Mouse (Mus musculus): ENCODE measurements around the gene Arhgap18.
"Not testable (repeated sequence)": the region's sequence is repeated elsewhere in the genome, so short reads cannot be mapped to it uniquely, and the experiment has no call there.

Gene Arhgap18

DNA sequence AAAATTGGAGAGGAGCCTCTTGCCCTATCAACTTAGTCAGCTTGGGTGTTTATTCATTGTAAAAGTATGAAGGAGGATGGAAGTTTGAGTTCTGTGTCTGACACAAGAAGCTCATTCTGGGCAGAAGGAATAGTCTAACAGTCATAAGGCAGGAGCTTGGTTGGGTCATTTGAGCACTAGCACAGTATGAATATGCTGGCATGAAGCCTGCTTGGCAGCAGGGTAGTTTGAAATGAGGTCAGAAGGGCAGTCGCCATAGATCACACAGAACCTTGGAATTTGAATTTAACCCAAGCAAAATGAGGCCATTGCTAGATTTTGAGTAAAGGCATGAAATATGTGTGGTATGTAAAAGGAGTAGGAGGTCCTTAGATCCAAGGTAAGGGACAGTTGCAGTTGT is 139.9 kb downstream of the Arhgap18 start:
- no peak for DNase-seq (ENCODE audit: low read depth in 1 of 2, low spot score in 2 of 2)

DNA sequence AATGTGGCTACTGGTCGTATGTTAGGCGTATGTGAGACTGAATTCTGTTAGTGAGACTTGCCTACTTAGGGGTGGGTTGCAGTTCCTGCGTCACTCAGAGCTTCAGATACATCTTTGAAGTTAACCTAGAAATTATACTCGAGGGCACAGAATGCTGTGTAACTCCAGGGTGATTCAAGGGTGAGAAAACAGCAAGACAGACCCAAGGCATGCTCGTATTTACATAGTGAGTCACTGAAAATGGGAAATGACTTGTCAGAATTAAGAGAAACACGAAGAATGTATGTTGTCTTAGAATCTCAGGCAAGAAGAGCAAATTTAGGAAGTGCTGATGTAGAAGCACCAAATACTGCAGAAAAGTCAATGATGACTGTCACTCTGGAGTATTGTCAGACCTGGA is 142.5 kb downstream of the Arhgap18 start:
- DNase-seq (ENCODE audit: low read depth in 1 of 2, low spot score in 2 of 2), result no peak

DNA sequence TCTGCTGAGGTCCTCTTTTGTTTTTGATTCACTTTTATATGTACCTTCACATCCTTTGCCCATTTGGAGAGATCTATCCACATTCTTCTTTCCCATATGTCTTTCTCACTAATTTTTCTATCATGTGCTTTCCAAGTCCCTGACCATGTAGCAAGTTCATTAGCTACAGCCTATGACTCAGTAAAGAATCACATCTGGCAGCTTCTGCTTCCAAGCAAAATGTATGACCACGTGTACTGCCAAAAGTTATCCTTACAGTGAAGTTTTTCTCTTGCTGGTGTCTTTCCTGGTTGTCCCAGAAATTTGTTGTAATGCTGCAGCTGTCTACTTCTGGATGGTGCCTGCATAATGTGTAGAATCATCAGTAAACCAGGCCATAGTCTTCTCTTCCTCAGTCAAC is 147.2 kb downstream of the Arhgap18 start:
- no peak for DNase-seq (ENCODE audit: low read depth in 1 of 2, low spot score in 2 of 2)

DNA sequence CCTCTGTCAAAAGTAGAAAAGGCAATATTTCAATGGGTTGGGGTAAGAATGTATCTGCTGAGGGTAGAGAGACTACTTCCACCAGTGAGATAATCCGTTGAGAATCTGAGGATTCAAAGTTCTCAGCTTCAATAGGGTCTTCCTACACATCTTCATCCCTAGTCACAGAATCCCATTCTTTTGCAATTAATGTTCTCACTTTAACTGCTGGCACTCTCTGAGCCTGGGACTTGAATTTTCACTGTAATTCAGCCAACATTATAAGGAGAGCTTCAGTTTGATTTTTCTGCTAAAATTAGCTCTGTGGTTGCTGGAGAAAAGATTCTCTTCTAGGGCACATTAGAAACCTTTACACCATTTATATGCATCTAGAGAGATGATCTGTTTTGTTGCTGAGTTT is 150.6 kb downstream of the Arhgap18 start:
- DNase-seq (ENCODE audit: low read depth in 1 of 2, low spot score in 2 of 2), result no peak

DNA sequence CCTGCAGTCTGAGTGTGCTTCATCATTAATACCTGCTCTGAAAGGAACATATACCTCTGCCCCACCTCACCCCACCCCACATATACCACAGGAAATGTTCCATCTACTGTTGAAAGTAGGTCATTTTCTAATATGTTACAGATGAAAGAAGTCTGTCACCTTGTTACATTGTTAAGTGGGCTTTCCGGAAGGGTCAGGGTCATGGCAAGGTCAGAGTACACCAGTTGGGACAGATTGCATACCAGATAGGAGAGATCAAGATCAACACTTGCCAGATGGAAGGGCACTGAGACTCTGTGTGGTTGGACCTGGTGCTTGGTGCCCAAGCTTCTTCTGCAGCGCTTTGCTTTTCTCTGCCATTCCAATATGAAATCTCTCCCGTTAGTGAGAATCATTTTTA is 158.0 kb downstream of the Arhgap18 start:
- no peak for DNase-seq (ENCODE audit: low read depth in 1 of 2, low spot score in 2 of 2)

DNA sequence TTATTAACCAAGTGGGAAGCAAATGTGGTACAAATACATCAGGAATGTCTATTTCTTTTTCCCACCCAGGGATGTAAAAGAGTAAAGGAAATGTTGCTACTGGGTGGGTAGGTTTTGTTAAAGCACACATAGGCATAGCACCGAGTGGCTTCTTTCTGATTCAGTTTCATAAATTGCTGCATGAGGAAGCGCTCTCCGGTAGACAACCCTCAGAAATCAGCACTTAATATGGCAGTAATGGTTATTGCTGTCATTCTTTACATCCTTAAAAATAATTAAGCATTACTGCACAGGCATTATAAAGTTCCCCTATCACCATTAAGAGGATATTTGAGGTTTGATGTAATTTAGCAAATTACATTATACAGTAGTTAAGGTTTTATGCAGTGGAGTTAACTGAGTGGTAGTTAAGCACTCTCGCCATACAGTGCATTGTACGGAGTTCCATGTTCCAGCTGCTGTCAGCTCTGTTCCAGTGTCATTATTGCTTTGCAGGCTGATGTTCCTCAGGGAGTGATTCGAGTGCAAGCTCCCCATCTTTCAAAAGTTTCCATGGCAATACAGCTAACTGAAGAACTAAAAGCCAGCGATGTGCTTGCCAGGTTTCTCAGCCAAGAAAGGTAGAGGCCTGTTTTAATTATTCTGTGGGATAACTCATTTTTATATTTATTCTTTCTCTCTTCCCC is 159.0 kb downstream of the Arhgap18 start:
- DNase-seq (ENCODE audit: low read depth in 1 of 2, low spot score in 2 of 2), result no peak

DNA sequence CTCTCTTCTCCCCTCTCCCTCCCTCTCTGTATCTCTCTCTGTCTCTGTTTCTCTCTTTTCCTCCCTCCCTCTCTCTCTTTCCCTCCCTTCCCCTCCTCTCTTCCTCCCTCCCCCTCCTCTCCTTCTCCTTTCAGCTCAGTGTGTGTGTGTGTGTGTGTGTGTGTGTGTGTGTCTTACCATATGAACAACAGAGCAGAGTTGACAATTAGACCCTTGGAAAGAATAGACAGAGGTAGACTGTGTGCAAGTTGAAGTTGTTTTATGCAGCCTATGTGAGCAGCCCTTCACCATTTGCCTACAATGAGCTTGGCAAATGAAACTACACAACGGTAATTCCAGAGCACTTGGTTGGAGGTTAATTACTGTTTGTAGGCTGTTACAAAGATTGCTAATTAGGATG is 159.6 kb downstream of the Arhgap18 start:
- DNase-seq (ENCODE audit: low read depth in 1 of 2, low spot score in 2 of 2), result no peak

DNA sequence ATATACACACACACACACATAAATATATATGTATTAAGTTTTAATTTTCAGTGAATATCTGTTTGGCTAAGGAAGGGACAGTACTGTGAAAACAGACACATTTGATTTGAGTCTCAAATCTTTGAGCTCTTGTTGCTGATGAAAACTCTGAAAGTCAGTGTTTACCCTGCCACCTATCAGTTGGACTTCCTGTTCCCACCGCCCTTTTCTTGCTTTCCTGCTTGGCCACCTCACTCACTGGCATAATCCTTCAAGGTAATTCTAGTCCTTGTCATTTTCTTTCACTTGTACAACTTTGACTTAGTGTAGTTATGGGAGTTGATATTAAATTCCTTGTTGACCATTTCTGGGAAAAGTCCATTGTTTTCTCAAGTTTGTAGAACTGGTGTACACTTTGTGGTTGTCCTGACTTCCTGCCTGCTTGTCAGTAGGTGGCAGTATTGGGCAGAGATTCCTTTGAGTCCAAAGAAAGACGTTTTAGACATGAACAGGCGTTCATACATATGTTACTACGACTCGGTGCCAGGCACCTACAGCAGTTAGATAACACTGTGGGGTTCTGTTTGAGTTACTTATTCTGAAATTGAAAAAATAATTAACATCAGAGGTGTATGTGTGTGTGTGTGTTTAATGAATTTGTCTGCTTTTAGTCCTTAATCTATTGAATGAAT is 166.2 kb downstream of the Arhgap18 start:
- no peak for DNase-seq (ENCODE audit: low read depth in 1 of 2, low spot score in 2 of 2)

DNA sequence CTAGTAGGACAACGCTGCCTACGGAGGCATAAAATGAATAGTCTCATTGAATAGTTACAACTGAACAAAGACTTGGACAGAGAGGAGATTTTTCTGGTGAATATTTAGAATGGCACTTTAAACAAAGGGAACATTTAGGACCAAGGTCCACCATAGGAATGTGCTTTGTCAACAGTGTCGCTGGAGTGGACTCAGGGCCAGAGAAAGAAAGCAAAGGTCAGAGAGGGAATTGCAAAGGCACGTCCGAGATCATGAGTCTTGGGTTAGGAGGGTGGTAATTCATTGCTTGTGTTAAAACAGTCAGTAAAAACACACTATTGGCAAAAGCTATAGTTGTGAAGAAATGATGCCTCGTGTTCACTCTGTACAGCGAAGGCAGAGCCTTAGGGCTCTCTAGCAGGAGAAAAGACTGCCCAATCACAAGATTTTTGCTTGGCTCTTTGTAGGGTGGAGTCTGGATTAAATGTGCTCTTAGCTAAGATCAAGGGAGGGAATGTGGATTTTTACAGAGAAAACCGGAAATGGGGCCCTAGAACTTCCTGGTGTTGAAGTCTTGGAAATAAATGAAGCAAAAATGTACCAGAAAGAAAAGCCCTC is 167.3 kb downstream of the Arhgap18 start:
- DNase-seq (ENCODE audit: low read depth in 1 of 2, low spot score in 2 of 2), result no peak

DNA sequence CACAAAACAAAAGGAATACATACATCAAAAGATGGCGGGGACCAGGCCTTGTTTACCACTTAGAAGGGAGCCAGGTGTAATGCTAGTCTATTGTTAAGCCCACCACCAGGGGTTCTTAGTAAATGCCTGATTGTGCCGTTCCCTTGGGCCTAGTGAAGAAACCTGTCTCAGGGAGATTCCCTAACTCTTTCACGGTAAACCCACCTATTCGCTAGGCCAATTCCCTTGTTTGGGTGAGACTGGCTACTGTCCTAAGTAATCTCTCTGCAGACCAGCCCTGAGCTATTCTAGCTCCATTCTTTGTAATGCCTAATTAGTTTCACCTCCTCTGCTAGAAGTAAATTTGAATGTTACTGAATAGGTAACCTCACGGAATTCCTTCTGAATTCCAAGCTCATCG is 182.8 kb downstream of the Arhgap18 start:
- not testable (repeated sequence) for DNase-seq (ENCODE audit: low read depth in 1 of 2, low spot score in 2 of 2)

DNA sequence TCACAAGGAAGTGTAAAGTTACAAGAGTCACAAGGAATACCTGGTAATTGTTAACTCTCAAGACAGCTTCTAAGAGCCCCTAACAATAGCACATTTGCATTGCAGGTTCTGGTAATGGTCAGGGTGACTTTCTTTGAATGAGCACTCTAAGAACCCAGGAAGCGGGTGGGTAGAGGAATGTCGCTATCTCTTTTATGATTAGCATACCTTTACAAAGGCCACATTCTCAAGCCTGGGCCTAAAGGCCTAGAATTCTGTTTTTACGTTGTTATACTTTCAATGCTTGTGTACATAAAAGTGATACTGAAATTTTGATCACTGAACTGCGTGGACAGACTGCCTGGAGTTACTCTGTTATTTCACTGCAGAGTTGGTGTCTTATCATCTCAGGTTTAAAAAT is 185.2 kb downstream of the Arhgap18 start:
- not testable (repeated sequence) for DNase-seq (ENCODE audit: low read depth in 1 of 2, low spot score in 2 of 2)

DNA sequence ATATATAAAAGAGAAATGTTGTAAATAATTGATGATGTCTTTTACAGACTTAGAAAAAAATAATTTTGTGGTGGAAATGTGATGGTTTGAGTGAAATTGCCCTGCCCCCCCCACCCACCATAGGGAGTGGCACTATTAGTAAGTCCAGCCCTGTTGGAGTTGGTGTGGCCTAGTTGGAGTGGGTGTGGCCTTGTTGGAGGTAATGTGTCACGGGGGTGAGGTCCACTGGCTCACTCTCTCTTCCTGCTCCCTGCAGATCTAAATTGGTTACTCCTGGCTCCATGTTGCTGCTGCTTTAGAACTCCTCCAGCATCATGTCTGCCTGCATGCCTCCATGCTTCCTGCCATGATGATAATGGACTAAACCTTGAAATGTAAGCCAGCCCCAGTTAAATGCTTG is 186.3 kb downstream of the Arhgap18 start:
- DNase-seq (ENCODE audit: low read depth in 1 of 2, low spot score in 2 of 2), result no peak

DNA sequence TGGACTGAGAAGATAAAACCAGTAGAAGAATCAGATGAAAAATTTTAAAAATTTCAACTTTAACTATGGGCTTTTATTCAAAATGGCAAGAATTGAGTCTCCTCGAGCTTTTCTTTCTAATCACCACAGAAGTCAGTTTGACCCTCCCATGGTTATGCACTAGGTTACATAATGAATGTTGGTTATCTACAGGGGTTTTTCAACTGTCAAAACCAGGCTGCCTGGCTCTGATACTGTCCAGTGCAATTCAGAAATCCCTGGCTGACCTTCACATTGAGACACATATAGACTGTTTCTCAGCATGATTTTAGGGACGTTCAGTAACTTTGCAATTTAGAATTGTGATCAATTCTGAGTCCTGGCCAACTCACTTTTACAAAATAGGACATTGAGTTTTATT is 195.1 kb downstream of the Arhgap18 start:
- no peak for DNase-seq (ENCODE audit: low read depth in 1 of 2, low spot score in 2 of 2)

DNA sequence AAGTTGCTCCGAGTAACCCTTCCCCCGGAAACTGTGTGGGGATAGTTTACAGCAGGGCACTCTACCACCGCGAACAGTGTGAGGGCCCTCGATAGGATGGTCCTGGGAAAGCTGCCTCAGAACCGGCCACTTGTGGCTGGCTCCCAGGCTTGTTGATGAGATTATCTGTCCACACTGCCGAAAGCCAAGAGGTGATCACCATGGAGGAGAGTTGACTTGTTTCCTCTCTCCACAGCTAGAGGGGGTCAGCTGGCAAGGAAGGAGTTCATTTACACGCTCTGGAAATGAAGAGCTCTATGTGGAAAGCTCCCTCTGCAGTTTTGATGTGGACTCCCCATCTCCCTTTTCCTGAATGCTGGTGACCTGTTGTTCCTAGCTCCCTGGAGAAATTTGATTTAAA is 196.4 kb downstream of the Arhgap18 start:
- no peak for DNase-seq (ENCODE audit: low read depth in 1 of 2, low spot score in 2 of 2)

DNA sequence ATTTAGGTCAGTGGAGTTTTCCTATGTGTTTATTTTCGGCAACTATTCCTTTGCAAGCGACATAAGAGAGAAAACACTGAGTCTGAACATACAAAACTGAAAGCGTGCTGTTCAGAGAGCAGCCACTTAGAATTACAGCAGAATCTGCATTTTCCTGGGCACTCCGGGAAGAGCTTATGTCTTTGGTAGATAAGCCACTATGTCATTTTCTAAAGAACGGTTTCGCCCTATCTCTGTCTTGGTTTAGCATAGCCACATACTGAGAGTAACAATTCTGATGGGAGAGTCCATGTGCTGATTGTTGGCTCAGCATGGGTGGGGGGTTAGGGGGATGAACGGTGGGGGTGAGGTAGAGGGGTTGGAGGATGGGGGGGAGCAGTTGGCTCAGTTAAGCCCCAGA is 197.2 kb downstream of the Arhgap18 start:
- no peak for DNase-seq (ENCODE audit: low read depth in 1 of 2, low spot score in 2 of 2)

DNA sequence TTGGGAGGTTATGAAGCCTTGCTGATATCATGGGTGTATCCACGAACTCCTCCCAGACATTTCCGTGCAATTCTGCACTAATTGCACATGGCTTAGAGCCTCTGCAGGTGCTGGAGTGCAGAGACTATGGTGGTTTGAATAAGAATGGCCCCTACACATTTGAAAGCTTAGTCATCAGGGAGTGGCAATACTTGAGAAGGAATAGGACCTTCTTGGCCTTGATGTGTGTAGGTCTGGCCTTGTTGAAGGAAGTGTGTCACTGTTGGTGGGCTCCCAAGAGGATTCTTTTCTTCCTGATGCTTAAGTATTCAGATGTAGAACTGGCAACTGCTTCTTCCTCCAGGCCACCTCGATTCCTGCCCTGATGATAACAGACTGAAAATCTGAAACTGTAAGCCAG is 205.3 kb downstream of the Arhgap18 start:
- no peak for DNase-seq (ENCODE audit: low read depth in 1 of 2, low spot score in 2 of 2)
